Mouse (Mus musculus) liver, embryonic 18 days (tissue): ENCODE results near the gene Dirc2. TPM values are rescaled to one million over a fixed set of nuclear protein-coding genes. Genes with fewer than 3 reads are reported as not detected.

ENCODE experiments used
- polyA plus RNA-seq: library from polyadenylated mRNA; depleted of rRNA; stranded (reverse); fragments of >200 nt; gene quantifications from 2 replicates; pipeline ENCODE4 v1.2.3, GENCODE M21; 2012; rRNA removed

Gene Dirc2
- 4.7 and 5.3 TPM in 2 replicates for polyA plus RNA-seq

DNA sequence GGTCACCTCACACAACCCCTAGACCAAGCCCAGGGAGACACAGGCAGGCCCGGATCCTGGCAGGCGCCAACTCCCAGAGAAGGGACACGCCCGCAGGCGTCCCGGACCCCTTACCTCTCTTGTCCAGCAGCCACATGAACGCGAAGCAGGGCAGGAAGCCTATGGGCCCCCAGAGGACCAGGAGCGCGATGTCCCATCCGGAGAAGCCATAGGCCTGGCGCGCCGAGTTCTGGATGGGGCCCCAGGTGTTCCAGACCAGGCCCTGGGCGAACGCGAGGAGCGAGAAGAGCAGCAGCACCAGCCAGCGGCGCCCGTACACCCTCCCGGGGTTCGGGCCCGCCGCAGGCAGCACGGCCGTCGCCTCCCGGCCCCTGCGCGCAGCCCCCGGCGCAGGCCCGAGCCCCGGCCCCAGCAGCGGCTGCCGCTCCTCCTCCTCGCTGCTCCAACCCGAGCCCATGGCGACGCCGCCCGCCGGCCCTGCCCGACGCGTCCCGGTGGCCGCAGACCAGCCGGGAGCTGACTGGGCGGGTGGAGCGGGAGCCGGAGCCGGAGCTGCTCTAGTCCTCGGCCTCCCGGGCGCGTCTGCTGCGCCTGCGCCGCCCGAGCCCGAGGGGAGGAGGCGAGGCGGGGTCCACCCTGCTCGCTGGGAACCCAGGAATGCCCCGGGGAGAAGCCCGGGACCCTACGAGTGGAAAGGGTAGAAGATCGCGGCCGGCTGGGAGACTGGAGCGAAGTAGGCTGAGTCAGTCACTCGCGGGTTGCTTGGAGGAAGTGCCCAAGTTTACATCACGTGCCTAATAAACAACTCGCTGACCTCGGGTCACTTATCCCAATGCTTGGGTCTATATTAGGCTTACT is at the start of gene Dirc2:
Dirc2 (minus strand) TSS at position 572 of the 858 bp plus-strand sequence.

DNA sequence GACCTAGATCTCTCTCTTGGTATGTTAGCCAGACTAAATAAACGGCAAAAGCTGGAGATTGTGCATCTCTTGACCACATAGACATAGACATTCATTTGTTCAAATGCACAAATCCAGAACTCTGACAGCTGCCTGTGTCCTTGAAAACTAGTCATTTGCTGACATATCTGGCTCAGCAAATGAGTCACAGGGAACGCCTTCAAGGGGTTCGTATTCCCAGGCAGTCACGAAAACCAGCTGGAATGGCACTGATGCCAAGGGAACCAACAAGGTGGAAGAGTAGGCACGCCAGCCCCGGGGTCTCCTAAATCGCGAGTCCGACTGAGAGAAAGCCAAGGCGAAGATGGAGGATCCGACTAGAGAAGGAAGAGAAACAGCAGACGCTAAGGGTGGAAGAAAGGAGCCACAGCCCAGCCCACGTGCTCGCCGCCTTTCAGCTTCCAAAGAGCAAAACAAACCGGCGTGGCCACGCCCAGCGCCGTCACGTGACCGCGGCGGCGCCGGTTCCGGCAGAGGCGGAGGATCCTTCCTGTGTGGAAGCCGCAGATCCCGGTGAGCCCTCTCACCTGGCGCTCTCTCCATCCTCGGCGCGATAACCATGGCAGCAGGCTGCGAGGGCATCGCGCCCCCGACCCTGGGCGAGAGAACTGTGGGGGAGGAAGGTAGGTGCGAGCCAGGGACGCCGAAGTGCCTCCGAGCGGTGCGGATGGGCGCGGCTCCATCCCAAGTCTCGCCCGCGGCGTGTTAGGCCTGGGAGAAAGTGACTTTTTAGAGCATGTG is 912 bp upstream of the Dirc2 start, which contains the start of gene Hspbap1:
Hspbap1 (plus strand) TSS at position 498 of the 780 bp plus-strand sequence.

Other genes with a start within 250 kb of the Dirc2 start
- gene Sema5b, start 228.2 kb downstream of the Dirc2 start, polyA plus RNA-seq, result 0.22 and 0.34 TPM in 2 replicates
- 8.9 and 9.2 TPM in 2 replicates for gene Hspbap1, start 1.0 kb upstream of the Dirc2 start, polyA plus RNA-seq
- gene Parp14, start 102.2 kb upstream of the Dirc2 start, polyA plus RNA-seq, result 6.2 and 6.8 TPM in 2 replicates
- 15.2 and 20.5 TPM in 2 replicates for gene Parp9, start 169.1 kb upstream of the Dirc2 start, polyA plus RNA-seq
- 9.2 and 11.2 TPM in 2 replicates for gene Dtx3l, start 169.8 kb upstream of the Dirc2 start, polyA plus RNA-seq
- 7.6 and 8.0 TPM in 2 replicates for gene Kpna1, start 209.4 kb upstream of the Dirc2 start, polyA plus RNA-seq